Mouse (Mus musculus): ENCODE data around the gene Pcbp3. TPM values are rescaled to one million over a fixed set of nuclear protein-coding genes. Genes with fewer than 3 reads are reported as not detected.

Gene Pcbp3
- polyA plus RNA-seq, 1 experiment from 2014 or later, result 53.0 TPM

DNA sequence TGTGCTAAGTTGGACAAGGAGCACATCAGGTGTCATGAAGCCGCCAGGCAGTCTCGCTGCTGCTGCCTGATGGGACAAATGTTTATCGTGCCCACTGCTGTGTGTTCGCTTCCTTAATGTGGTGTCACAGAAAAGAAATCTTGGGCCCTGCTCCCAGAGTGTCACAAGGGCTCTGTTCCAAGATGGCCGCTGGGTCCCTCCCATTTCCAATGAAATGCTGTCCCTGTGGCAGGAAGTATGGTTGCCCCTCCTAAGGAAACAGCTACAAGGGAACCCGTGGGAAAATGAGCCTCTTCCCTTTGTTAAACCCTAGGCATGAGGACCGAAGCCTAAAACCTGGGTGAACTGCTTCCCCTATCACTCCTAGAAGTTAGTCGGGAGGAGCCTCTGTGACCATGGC lies 146.9 kb downstream of the Pcbp3 start:
- WGBS, result 91% methylated on average over 8 of the region's 8 CpGs
- no peak overlapping the region for H3K4me3 ChIP-seq (replicated peaks)
- H3K4me1 ChIP-seq, result peaks cover 10% of the 10 kb centered on the region
- H3K27me3 ChIP-seq, result no peaks in the 10 kb centered on the region
- no peak overlapping the region for H3K9ac ChIP-seq
- no peak overlapping the region for H3K27ac ChIP-seq
- H3K36me3 ChIP-seq, result no peaks in the 10 kb centered on the region
- H3K9me3 ChIP-seq (replicated peaks), result no peaks in the 10 kb centered on the region
- no peak overlapping the region for H3K4me2 ChIP-seq
- no peak for ATAC-seq (replicated peaks; ENCODE audit: low FRiP score)

DNA sequence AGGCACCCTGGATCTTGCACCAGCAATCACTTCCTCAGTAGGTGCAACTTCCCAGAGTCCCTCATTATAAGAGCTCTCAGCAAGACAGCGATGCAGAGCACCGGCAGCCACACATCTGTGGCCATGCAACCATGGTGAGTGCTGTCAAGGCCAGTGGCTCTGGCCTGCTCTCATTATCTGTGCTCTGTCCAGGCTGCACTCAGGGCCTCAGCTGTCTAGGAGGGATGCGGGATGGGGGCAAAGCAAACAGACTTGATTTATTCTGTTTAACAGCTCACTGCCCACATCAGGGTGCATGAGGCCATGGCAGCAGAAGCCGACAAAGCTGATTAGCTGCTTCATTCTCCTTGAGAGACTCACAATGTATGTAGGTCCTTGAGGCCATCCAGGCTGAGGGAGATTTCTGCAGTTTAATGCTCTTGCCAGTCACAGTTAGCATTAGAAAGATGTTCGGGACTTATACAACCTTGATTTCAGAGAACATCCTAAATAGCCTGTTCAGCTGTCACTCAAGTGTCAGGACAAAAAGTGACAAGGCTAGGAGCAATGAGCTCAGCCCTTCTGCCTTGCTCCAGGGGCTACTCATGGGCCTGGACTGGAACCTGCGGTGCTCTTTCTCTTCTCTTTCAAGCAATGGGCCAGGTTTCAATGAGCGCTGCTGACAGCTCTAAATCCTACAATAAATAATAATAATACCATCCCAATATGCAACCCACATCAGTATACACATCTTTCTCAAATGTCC lies 151.6 kb downstream of the Pcbp3 start:
- Histone ChIP-seq H3K4me1 (peaks cover 23% of the 10 kb centered on the region), H3K4me3 (replicated peaks) (no peak overlapping the region), H3K27me3 (no peaks in the 10 kb centered on the region), H3K27ac (no peak overlapping the region), H3K9ac (no peak overlapping the region), H3K4me2 (no peak overlapping the region), H3K9me3 (replicated peaks) (no peaks in the 10 kb centered on the region), H3K36me3 (no peaks in the 10 kb centered on the region)
- 44% methylated on average over 7 of the region's 7 CpGs for whole genome bisulfite sequencing
- ATAC-seq (replicated peaks; ENCODE audit: low FRiP score), result peak; percentile 87

DNA sequence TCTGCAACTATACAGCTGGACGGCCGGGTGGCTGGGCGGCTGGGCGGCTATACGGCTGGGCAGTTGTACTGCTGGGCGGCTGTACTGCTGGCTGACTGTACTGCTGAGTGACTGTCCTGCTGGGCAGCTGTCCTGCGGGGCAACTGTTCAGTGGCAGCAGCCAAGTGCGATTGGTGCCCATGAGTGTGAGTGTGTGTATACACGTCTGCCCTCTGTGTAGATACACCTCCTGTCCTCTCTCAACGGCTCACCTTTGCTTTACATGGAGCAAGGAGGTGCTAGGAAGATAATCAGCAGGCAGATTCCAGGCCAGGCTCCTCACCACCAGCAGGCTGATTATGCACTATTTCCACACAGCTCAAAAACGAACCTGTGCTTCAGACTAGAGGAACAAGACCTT lies 152.2 kb downstream of the Pcbp3 start:
- Histone ChIP-seq H3K9me3 (replicated peaks) (no peaks in the 10 kb centered on the region), H3K4me1 (peaks cover 23% of the 10 kb centered on the region), H3K27ac (no peak overlapping the region), H3K4me2 (no peak overlapping the region), H3K9ac (no peak overlapping the region), H3K27me3 (no peaks in the 10 kb centered on the region), H3K36me3 (no peaks in the 10 kb centered on the region), H3K4me3 (replicated peaks) (no peak overlapping the region)
- 0 out of 2 replicates have a peak, but pooled peaks have one; percentile 31 for ATAC-seq (replicated peaks; ENCODE audit: low FRiP score)
- 65% methylated on average over 11 of the region's 11 CpGs for WGBS

DNA sequence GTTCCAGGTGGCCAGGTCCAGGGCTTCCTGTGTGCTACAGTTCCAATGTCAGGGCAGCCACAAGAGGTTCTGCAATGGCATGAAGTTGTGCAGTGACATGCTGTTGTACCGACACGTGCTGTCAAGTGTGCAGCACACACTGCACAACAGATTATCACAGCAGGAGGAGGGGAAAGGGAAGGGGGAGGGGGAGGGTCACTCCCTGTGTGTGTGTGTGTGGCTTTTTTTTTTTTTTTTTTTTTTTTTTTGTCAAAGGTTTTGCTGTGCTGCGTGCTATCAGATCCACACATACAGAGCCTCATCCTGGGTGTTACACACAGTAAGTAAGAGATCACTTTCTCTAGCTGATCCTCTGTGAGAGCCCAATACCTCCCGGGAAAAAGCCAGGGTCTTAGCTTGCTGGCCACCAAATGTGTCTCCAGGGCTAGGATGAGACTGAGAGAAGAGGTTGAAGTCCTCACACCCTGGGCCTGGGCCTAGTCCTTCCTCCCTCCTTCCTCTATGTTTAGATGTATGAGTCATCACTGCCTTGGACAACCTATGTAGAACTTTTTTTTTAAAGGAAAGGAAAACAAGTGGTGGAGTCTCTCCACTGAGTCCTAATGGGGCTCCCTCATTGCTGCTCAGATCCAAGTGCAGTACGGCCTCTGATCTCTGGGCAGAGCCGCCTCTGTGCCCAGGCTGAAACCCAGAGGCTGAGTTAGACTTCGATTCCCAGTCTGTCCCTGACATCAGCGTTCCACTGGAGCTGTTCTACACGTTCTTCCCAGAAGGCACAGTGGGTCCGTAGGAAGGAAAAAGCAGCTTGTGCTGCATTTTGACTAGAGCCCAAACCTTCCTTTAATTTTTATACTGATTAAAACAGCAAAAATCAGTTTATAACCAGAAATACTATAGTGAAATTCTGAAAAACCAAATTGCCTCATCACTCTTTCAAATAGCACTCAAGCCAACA lies 153.0 kb downstream of the Pcbp3 start:
- H3K4me1 ChIP-seq, result peaks cover 23% of the 10 kb centered on the region
- no peaks in the 10 kb centered on the region for H3K36me3 ChIP-seq
- H3K9ac ChIP-seq, result no peak overlapping the region
- WGBS, result 75% methylated on average over 10 of the region's 10 CpGs
- no peaks in the 10 kb centered on the region for H3K27me3 ChIP-seq
- H3K9me3 ChIP-seq (replicated peaks), result no peaks in the 10 kb centered on the region
- H3K4me3 ChIP-seq (replicated peaks), result no peak overlapping the region
- no peak overlapping the region for H3K27ac ChIP-seq
- no peak overlapping the region for H3K4me2 ChIP-seq
- no peak for ATAC-seq (replicated peaks; ENCODE audit: low FRiP score)

DNA sequence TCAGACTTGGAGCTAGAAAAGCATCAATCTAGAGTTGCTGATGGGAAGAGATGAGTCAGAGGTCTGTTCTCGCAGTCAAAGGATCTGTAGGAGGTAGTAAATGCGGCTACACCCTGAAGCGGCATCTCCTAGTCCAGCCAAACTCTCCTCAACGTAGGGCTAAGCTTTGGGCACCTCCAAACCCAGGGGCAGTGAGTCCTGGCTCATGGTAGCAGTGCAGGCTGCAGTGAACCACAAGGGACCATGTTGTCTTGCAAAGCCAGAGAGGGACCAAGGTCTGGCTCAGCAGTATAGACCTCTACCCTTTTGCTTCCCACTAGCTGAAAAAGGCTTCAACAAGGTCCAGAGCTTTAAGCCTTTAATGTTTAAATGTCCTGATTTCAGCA lies 159.2 kb downstream of the Pcbp3 start:
- no peak for ATAC-seq (replicated peaks; ENCODE audit: low FRiP score)
- H3K9me3 ChIP-seq (replicated peaks), result no peaks in the 10 kb centered on the region

DNA sequence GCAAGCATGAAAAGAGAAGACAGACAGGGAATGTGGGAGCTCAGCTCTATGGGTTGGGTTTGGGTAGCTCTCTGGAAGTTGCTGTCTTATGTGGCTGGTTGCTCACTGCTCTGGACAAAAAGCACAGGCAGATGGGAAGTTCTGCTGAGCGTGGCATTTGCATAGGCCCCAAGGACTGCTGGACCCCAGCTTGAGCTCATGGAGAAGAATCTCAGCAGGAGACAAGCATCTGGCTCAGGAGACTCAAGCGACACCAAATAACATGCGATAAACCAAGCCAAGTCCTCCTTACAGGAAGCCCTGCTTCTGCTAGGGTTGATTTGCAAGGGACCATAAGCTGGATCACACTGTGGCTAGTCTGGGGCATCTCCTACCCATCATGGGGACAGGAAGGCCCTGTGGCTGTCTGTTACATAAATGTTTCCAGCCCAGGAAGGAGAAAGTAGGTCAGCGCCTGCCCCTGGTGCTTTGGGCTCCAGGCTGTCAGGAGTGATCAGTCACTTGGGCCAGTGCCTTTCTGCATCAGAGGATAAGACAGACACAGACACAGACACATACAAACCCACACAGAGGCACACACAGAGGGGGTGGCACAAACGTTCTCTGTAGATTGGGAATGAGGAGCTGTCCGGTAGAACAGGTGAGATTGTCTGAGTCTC lies 159.7 kb downstream of the Pcbp3 start:
- Histone ChIP-seq H3K4me1 (peaks cover 8% of the 10 kb centered on the region), H3K27me3 (no peaks in the 10 kb centered on the region), H3K9ac (no peak overlapping the region), H3K4me3 (replicated peaks) (no peak overlapping the region), H3K27ac (no peak overlapping the region), H3K4me2 (no peak overlapping the region), H3K36me3 (peaks cover 9% of the 10 kb centered on the region), H3K9me3 (replicated peaks) (no peaks in the 10 kb centered on the region)
- no peak for ATAC-seq (replicated peaks; ENCODE audit: low FRiP score)
- 78% methylated on average over 6 of the region's 6 CpGs for WGBS

More for the DNA sequence above, 159.2 kb downstream of the Pcbp3 start:
- peaks cover 6% of the 10 kb centered on the region for H3K36me3 ChIP-seq
- no peak overlapping the region for H3K4me3 ChIP-seq (replicated peaks)
- H3K9ac ChIP-seq, result no peak overlapping the region
- H3K27me3 ChIP-seq, result no peaks in the 10 kb centered on the region
- no peak overlapping the region for H3K4me2 ChIP-seq
- WGBS, result 81% methylated on average over 4 of the region's 4 CpGs
- H3K27ac ChIP-seq, result no peak overlapping the region
- H3K4me1 ChIP-seq, result peaks cover 8% of the 10 kb centered on the region

DNA sequence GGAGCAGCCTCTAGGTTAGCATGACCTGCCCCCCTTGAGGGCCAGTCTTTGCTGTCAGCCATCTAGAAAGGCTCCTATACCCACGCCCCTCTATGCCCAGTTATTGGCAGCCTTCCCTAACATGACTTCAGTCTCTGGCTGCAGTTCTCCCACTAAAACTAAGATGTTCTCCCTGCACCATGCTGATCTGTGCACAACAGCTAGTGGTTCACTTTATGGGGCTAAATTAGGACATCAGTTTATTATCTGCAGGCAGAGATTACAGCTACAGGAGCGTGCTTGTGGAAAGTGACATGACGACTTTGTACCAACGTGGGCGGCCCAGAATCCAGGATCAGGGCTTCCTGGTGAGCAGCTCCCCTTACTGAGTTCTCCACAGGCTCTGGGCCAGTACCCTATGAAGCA lies 160.4 kb downstream of the Pcbp3 start:
- H3K4me1 ChIP-seq, result peaks cover 8% of the 10 kb centered on the region
- WGBS, result 77% methylated on average over 5 of the region's 5 CpGs
- H3K9me3 ChIP-seq (replicated peaks), result no peaks in the 10 kb centered on the region
- H3K4me3 ChIP-seq (replicated peaks), result no peak overlapping the region
- ATAC-seq (replicated peaks; ENCODE audit: low FRiP score), result no peak
- no peak overlapping the region for H3K9ac ChIP-seq
- H3K27me3 ChIP-seq, result no peaks in the 10 kb centered on the region
- no peak overlapping the region for H3K27ac ChIP-seq
- peaks cover 11% of the 10 kb centered on the region for H3K36me3 ChIP-seq
- no peak overlapping the region for H3K4me2 ChIP-seq

DNA sequence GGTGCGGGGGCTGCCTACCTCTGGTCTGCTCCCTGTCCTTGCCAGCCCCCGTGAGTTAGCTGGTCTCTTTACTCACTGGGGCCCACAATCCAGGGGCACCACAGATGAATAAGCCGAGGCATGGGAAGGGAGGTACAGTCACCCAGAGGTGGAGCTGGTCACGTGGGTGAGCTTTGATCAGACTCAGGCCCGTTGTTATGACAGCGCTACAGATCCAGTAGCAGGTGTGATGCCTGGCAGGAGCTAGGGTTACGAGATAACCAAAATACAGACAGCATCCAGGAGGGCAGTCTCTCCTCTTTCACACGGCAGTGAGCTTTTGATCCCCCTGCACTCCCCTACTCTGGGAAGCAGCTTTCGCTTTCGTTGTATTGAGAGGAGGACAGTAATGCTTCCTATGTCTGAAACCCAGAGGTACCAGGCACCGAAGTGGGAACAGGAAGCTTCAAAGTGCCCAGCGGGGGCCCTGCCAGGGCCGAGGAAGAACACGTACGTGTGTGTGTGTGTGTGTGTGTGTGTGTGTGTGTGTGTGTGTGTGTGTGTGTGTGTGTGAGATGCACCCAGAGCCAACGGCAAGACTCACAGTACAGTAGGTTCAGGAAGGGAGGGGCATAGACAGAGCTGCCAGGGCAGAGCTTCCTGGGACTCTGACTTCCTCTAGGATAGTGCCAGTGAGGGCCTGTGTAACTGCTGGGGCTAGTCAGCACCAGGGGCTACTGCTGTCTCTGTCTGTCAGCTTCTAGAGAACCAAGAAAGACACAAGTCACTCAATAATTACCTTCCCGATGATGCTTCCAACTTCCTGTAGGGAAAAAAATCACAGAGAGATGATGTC lies 162.7 kb downstream of the Pcbp3 start:
- Histone ChIP-seq H3K27ac (no peak overlapping the region), H3K36me3 (peaks cover 11% of the 10 kb centered on the region), H3K4me3 (replicated peaks) (no peak overlapping the region), H3K4me1 (peaks cover 8% of the 10 kb centered on the region), H3K9me3 (replicated peaks) (no peaks in the 10 kb centered on the region), H3K9ac (no peak overlapping the region), H3K4me2 (no peak overlapping the region), H3K27me3 (no peaks in the 10 kb centered on the region)
- WGBS, result 72% methylated on average over 16 of the region's 17 CpGs
- ATAC-seq (replicated peaks; ENCODE audit: low FRiP score), result no peak

DNA sequence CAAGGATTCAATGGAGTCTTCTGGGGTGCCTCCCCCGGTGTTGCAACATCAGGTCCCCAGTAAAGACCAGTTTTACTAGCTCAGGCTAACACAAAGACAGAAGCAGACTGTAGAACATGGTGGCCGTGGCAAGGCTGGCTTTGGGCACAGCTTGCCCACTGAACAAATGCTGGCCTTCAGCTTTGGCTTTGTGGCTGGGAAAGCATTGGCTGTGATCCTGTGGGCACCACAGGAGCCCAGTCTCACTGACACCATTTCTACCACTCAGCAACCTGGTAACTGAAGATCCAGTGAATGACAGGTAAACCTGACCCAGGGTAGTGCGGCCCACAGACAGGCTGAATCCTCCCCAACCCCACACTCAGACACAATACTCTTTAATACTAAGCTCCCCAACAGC lies 167.6 kb downstream of the Pcbp3 start:
- WGBS, result 94% methylated on average over 3 of the region's 3 CpGs
- Histone ChIP-seq H3K27ac (no peak overlapping the region), H3K27me3 (no peaks in the 10 kb centered on the region), H3K4me2 (no peak overlapping the region), H3K4me3 (replicated peaks) (no peak overlapping the region), H3K9me3 (replicated peaks) (no peaks in the 10 kb centered on the region), H3K9ac (no peak overlapping the region), H3K36me3 (peaks cover 15% of the 10 kb centered on the region), H3K4me1 (peaks cover 4% of the 10 kb centered on the region)
- ATAC-seq (replicated peaks; ENCODE audit: low FRiP score), result no peak

DNA sequence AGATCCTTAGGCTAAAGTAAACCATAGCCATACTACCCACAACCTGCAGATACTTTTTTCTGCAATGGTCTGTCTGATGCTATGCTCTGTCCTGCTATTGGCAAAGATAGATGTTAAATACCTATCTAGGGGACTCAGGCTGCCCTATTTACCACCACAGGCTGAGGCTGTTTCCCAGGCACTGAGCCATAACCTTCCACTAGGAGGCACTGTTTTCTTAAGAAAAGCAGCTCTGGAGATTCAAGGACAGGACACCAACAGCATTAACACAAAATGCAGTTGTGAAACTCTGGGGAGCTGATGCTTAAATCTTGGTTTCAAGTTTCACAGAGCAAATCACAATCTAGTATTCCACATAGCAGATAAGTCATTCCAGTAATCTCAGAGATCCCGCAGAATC lies 170.2 kb downstream of the Pcbp3 start:
- ATAC-seq (replicated peaks; ENCODE audit: low FRiP score), result no peak
- 58% methylated on average over 1 of the region's 1 CpGs for WGBS
- no peaks in the 10 kb centered on the region for H3K27me3 ChIP-seq

DNA sequence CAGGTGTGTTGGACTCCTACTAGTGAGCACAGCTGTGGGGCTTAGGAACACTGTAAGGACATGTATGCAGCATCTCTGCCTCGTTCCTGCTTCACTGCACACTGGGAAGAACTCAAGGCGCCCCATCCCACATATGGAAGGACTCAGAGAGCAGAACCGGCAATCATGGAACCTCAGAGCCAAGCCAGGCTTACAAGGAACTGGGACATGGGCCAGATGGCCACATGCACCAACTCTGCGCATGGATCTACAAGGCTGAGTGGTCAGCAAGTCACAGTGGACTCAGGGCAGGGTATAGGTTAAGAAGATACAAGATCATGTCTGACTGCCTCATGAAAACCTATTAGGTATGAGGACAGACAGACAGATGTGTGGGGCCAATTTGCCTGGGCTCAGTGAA lies 171.8 kb downstream of the Pcbp3 start:
- 83% methylated on average over 4 of the region's 4 CpGs for WGBS
- Histone ChIP-seq H3K27me3 (no peaks in the 10 kb centered on the region), H3K9ac (no peak overlapping the region), H3K4me3 (replicated peaks) (no peak overlapping the region), H3K36me3 (peaks cover 18% of the 10 kb centered on the region), H3K4me1 (no peaks in the 10 kb centered on the region), H3K4me2 (no peak overlapping the region), H3K9me3 (replicated peaks) (no peaks in the 10 kb centered on the region), H3K27ac (no peak overlapping the region)
- no peak for ATAC-seq (replicated peaks; ENCODE audit: low FRiP score)

More for the DNA sequence above, 170.2 kb downstream of the Pcbp3 start:
- Histone ChIP-seq H3K9ac (no peak overlapping the region), H3K4me1 (no peaks in the 10 kb centered on the region), H3K36me3 (peaks cover 18% of the 10 kb centered on the region), H3K4me3 (replicated peaks) (no peak overlapping the region), H3K4me2 (no peak overlapping the region), H3K27ac (no peak overlapping the region), H3K9me3 (replicated peaks) (no peaks in the 10 kb centered on the region)

Data from kidney, embryonic 15.5 days (tissue).